Mouse (Mus musculus) intestine, embryonic 14.5 days (tissue): ENCODE results near the gene Galp. TPM values are rescaled to one million over a fixed set of nuclear protein-coding genes. Genes with fewer than 3 reads are reported as not detected.

Experiments used
- polyA plus RNA-seq: library from polyadenylated mRNA; unstranded; fragments of >200 nt; fragmentation: Nextera tagmentation; extraction: Ambion mirVana; gene quantifications from 2 replicates; pipeline ENCODE4 v1.2.1, GENCODE M21; 2014

Gene Galp
- polyA plus RNA-seq, 1 experiment from 2014 or later = not detected

Other genes starting within 250 kb of the Galp start
- not detected in 2 replicates for gene Vmn1r65, start 186.1 kb upstream of the Galp start, polyA plus RNA-seq
- not detected in 2 replicates for gene Nlrp4c, start 151.9 kb upstream of the Galp start, polyA plus RNA-seq
- gene Zfp787, start 41.1 kb upstream of the Galp start, polyA plus RNA-seq = 14.2 and 14.6 TPM in 2 replicates
- 49.9 and 54.0 TPM in 2 replicates for gene Zfp444, start 24.9 kb upstream of the Galp start, polyA plus RNA-seq
- gene Zscan5b, start 25.2 kb downstream of the Galp start, polyA plus RNA-seq = not detected in 2 replicates
- gene Epp13, start 55.6 kb downstream of the Galp start, polyA plus RNA-seq = not detected in 2 replicates
- gene Zfp667, start 89.5 kb downstream of the Galp start, polyA plus RNA-seq = 5.7 and 7.9 TPM in 2 replicates
- 4.0 and 5.3 TPM in 2 replicates for gene Zfp583, start 134.2 kb downstream of the Galp start, polyA plus RNA-seq
- gene Gm3854, start 146.7 kb downstream of the Galp start, polyA plus RNA-seq = 1.5 and 2.1 TPM in 2 replicates
- 2.0 and 2.1 TPM in 2 replicates for gene Zfp78, start 166.2 kb downstream of the Galp start, polyA plus RNA-seq
- gene Zfp28, start 186.2 kb downstream of the Galp start, polyA plus RNA-seq = 8.3 and 10.2 TPM in 2 replicates
- gene Smim17, start 201.6 kb downstream of the Galp start, polyA plus RNA-seq = 0.31 and 0.38 TPM in 2 replicates
- gene Gm20715, start 213.2 kb downstream of the Galp start, polyA plus RNA-seq = not detected in 2 replicates
- gene Olfr1344, start 241.6 kb downstream of the Galp start, polyA plus RNA-seq = not detected in 2 replicates